Mouse (Mus musculus): ENCODE results near the gene Cep83. TPM values are rescaled to one million over a fixed set of nuclear protein-coding genes. Genes with fewer than 3 reads are reported as not detected.

Gene Cep83
- polyA plus RNA-seq, 1 experiment from 2014 or later: 25.9 TPM

DNA sequence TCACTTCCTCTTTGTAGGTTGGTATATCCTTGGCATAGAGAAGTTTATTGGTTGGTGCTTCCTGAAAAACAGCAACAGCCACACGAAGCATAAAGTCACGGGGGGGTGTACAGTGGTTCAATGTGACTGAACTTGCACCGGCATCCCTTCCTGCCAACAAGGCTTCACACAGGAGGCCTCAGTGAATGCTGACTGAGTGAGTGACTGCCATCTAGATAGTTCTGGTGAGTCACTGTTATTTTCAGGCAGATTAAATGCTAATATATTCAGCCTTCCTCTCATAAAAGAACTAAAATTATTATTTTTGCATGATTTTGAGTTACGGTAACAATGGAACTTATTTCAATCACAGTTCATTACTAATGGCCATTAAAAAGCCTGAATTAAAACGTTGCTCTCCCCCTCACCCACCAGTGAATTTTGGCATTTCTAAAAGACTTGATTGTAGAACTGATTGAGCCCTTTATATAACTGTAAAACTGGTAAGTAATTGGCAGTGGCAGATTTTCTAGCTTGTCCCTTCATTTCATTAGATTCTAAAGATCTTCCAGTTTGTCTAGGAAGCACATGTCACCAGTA is 106.3 kb downstream of the Cep83 start:
- Histone ChIP-seq H3K9ac (replicated peaks; ENCODE audit: low read depth, low read length) (no peak overlapping the region), H3K27ac (ENCODE audit: low read depth, low read length) (no peak overlapping the region), H3K27me3 (ENCODE audit: control insufficient read depth, insufficient read depth, low read length) (no peaks in the 10 kb centered on the region), H3K9me3 (ENCODE audit: control insufficient read depth, low read length) (no peaks in the 10 kb centered on the region), H3K4me3 (ENCODE audit: low read depth, low read length) (no peak overlapping the region), H3K4me2 (ENCODE audit: low read depth, low read length) (no peak overlapping the region), H3K4me1 (ENCODE audit: control insufficient read depth, insufficient read depth, low read length) (no peaks in the 10 kb centered on the region), H3K36me3 (ENCODE audit: control insufficient read depth, insufficient read depth, low read length) (peaks cover 13% of the 10 kb centered on the region; the same call in 1 of the 2 replicates)
- ATAC-seq (ENCODE audit: low read depth): no peak
- 89% methylated on average over 5 of the region's 5 CpGs for WGBS

DNA sequence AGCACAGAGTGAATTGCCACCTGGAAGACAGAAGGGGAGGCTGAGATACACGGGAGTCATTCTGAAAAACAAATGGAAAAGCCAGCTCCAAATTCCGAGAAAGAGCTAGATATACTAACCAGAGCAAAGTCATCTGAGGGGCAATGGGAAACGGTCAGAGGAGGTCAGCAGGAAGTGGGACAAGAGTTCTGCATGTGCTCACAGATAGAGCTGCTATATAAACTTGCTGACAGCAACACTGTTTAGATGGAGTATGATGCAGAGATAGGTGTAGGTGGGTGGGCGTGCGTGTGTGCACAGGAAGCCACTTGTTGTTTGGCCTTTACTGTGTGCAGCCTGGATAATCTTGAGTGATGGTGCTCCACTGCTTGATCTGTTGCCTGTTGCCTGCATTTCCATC is 109.7 kb downstream of the Cep83 start:
- WGBS: 81% methylated on average over 5 of the region's 5 CpGs
- H3K4me3 ChIP-seq (ENCODE audit: low read depth, low read length): no peak overlapping the region

DNA sequence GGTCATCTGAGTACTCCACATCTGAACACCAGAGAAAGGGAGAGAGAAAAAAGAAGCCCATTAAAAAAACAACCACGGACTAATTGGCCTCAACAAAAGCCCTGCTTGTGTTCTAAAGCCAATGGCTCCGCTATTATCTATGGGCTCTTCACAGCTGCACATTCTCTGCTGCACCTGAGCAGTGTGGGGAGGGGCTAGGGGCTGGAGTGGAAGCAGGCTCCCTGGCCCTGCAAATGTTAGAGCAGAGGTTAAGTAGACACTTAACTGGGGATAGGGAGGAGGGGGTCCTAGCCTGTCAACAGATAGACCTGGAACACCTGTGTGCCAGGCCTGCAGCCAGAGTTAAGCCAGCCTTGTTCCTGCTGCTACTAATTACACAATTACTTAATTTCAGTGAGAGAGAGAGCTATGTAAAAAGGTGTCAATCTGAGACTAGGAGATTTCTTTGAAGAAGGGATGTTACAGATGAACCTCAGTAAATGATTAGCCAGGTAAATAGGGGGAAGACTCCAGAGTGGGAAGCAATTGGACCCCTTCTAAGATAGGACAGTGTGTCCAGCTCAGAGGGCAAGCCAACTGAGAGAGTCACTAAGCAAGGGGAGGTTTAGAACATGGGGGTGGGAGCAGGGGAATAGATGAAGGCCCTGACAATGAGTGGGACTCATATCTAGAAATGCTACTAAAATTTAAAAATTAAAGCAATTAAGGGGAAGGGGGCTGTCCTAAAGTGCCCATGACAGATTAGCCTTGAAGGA is 111.2 kb downstream of the Cep83 start:
- Histone ChIP-seq H3K4me3 (ENCODE audit: low read depth, low read length) (no peak overlapping the region), H3K4me2 (ENCODE audit: low read depth, low read length) (no peak overlapping the region), H3K27ac (ENCODE audit: low read depth, low read length) (no peak overlapping the region), H3K4me1 (ENCODE audit: control insufficient read depth, insufficient read depth, low read length) (no peaks in the 10 kb centered on the region), H3K9me3 (ENCODE audit: control insufficient read depth, low read length) (no peaks in the 10 kb centered on the region), H3K36me3 (ENCODE audit: control insufficient read depth, insufficient read depth, low read length) (peaks cover 6% of the 10 kb centered on the region; the same call in 1 of the 2 replicates), H3K9ac (replicated peaks; ENCODE audit: low read depth, low read length) (no peak overlapping the region), H3K27me3 (ENCODE audit: control insufficient read depth, insufficient read depth, low read length) (no peaks in the 10 kb centered on the region)
- ATAC-seq (ENCODE audit: low read depth): 0 out of 2 replicates have a peak, but pooled peaks have one; percentile 46
- 16% methylated on average over 2 of the region's 2 CpGs for WGBS

More for the DNA sequence above, 109.7 kb downstream of the Cep83 start:
- no peak for ATAC-seq (ENCODE audit: low read depth)
- H3K36me3 ChIP-seq (ENCODE audit: control insufficient read depth, insufficient read depth, low read length): peaks cover 13% of the 10 kb centered on the region; the same call in 1 of the 2 replicates
- H3K9ac ChIP-seq (replicated peaks; ENCODE audit: low read depth, low read length): no peak overlapping the region
- H3K4me2 ChIP-seq (ENCODE audit: low read depth, low read length): no peak overlapping the region
- no peaks in the 10 kb centered on the region for H3K9me3 ChIP-seq (ENCODE audit: control insufficient read depth, low read length)
- H3K27me3 ChIP-seq (ENCODE audit: control insufficient read depth, insufficient read depth, low read length): no peaks in the 10 kb centered on the region
- no peaks in the 10 kb centered on the region for H3K4me1 ChIP-seq (ENCODE audit: control insufficient read depth, insufficient read depth, low read length)
- H3K27ac ChIP-seq (ENCODE audit: low read depth, low read length): no peak overlapping the region

DNA sequence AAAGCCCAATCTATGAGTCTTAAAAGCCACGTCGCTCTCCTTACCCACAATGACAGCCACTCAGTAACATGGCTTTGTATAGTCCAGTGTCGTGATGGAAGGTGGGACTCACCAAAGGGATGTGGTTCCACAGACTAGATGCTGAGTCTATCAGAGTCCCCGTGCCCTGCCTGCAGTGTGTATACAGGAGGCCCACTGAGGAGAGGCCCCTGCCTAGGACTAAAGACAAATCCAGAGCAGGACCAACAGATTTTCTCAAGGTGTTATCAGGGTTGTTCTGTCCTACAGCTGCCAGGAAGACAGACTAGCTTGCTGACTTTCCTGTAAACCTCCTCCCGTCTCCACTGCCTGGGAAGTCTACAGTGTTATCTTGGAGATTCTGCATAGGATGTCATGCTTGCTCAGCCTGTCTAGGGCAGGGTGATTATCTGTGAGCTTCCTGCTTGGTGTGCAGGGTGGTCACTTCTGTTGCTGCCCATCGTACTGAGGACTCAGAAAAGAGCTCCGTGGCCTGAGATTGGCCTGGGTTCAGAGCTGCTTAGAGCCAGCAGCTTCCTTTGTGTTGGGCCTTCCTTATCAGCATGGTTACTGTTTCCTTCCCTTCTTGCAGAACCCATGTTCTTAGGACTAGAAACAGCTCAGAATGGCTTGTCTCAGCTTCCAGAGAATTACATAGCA is 112.4 kb downstream of the Cep83 start:
- H3K4me1 ChIP-seq (ENCODE audit: control insufficient read depth, insufficient read depth, low read length): no peaks in the 10 kb centered on the region
- no peaks in the 10 kb centered on the region for H3K27me3 ChIP-seq (ENCODE audit: control insufficient read depth, insufficient read depth, low read length)
- H3K27ac ChIP-seq (ENCODE audit: low read depth, low read length): no peak overlapping the region
- H3K9me3 ChIP-seq (ENCODE audit: control insufficient read depth, low read length): no peaks in the 10 kb centered on the region
- no peak overlapping the region for H3K4me2 ChIP-seq (ENCODE audit: low read depth, low read length)
- WGBS: 86% methylated on average over 7 of the region's 7 CpGs
- H3K9ac ChIP-seq (replicated peaks; ENCODE audit: low read depth, low read length): no peak overlapping the region
- no peak overlapping the region for H3K4me3 ChIP-seq (ENCODE audit: low read depth, low read length)
- H3K36me3 ChIP-seq (ENCODE audit: control insufficient read depth, insufficient read depth, low read length): peaks cover 2% of the 10 kb centered on the region; the same call in 1 of the 2 replicates
- no peak for ATAC-seq (ENCODE audit: low read depth)

DNA sequence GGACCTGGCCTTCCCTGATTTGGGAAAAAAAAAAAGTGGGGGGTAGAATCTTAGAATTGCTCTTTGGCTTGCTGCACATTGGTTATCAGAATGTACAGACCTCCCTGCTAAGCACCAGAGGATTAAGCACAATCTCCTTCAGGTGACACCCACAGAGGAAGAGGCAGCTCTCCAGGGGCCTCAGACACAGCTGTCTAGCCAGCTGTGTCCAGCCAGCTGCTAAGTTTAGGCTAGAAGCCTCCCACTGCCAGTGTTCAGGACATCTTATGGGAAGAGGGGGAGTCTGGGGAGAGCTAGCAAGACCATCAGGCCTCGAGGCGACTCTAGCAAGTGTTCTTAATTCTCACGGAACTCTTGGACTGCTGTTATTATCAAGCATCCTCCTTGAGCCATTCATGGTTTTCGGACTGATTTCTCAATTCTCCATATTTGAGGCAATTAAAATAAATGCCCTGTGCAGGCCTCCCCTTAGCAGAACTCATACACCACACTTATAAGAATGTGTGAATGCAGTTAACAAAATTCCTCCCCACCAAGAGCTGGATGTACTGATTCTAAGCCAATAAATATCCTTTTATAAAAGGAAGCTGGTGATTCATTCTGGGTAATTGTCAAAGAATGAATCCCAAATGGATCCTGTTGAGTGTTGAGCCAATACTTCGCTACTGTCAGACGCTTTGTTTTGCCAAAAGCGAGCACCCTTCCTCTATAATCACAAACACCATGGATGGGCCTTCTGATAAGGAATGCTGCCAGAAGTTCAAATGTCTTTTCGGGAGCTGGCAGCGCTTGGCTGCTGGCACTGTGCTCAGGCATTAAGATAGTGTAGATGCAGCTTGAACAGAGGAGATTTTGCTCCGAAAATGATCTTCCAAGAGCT is 115.8 kb downstream of the Cep83 start:
- H3K4me3 ChIP-seq (ENCODE audit: low read depth, low read length): no peak overlapping the region
- ATAC-seq (ENCODE audit: low read depth): no peak
- no peaks in the 10 kb centered on the region for H3K4me1 ChIP-seq (ENCODE audit: control insufficient read depth, insufficient read depth, low read length)
- WGBS: 82% methylated on average over 10 of the region's 10 CpGs
- no peaks in the 10 kb centered on the region for H3K27me3 ChIP-seq (ENCODE audit: control insufficient read depth, insufficient read depth, low read length)
- H3K9ac ChIP-seq (replicated peaks; ENCODE audit: low read depth, low read length): no peak overlapping the region
- H3K9me3 ChIP-seq (ENCODE audit: control insufficient read depth, low read length): no peaks in the 10 kb centered on the region
- no peak overlapping the region for H3K4me2 ChIP-seq (ENCODE audit: low read depth, low read length)
- no peaks in the 10 kb centered on the region for H3K36me3 ChIP-seq (ENCODE audit: control insufficient read depth, insufficient read depth, low read length)
- H3K27ac ChIP-seq (ENCODE audit: low read depth, low read length): no peak overlapping the region

DNA sequence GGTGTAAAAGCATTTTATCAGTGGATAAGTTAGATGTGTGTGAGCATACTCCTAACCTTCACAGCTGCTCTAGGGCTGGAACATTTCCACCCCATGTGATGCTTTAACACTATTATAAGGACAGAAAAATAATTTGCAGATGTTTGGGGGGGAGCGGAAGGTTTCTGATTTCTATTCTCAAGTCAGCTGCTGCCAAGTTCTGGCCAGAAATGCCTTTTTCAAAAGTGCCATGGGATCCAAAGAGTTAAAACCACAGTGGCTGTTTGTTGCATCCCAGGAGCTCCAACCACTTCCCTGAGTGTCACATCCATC is 116.4 kb downstream of the Cep83 start:
- WGBS: 97% methylated on average over 1 of the region's 1 CpGs
- Histone ChIP-seq H3K27ac (ENCODE audit: low read depth, low read length) (no peak overlapping the region), H3K4me2 (ENCODE audit: low read depth, low read length) (no peak overlapping the region), H3K9me3 (ENCODE audit: control insufficient read depth, low read length) (no peaks in the 10 kb centered on the region), H3K36me3 (ENCODE audit: control insufficient read depth, insufficient read depth, low read length) (no peaks in the 10 kb centered on the region), H3K9ac (replicated peaks; ENCODE audit: low read depth, low read length) (no peak overlapping the region), H3K4me3 (ENCODE audit: low read depth, low read length) (no peak overlapping the region), H3K4me1 (ENCODE audit: control insufficient read depth, insufficient read depth, low read length) (no peaks in the 10 kb centered on the region), H3K27me3 (ENCODE audit: control insufficient read depth, insufficient read depth, low read length) (no peaks in the 10 kb centered on the region)
- no peak for ATAC-seq (ENCODE audit: low read depth)

DNA sequence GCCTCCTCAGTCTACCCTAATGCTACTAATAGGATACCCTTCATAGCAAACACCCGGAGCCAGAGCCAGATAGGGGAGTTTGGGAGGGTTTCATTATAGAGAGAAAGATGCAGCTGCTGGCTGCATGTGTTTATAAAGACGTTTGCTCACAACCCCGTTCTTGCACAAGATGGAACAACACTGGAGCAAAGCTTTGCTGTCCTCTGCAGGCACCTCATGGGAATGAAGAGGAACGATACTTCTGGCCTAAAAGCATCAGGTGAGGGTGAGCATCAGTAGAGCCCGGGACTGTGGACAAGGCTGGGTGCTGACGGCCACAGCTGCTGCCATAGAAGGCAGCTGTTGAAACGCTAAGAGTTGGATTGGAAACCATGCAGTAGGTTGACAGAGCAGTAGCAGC is 118.9 kb downstream of the Cep83 start:
- no peaks in the 10 kb centered on the region for H3K27me3 ChIP-seq (ENCODE audit: control insufficient read depth, insufficient read depth, low read length)
- H3K36me3 ChIP-seq (ENCODE audit: control insufficient read depth, insufficient read depth, low read length): no peaks in the 10 kb centered on the region
- WGBS: 81% methylated on average over 7 of the region's 7 CpGs
- H3K4me3 ChIP-seq (ENCODE audit: low read depth, low read length): no peak overlapping the region
- no peaks in the 10 kb centered on the region; the same call in 1 of the 2 replicates for H3K4me1 ChIP-seq (ENCODE audit: control insufficient read depth, insufficient read depth, low read length)
- no peak overlapping the region for H3K4me2 ChIP-seq (ENCODE audit: low read depth, low read length)
- ATAC-seq (ENCODE audit: low read depth): no peak
- H3K27ac ChIP-seq (ENCODE audit: low read depth, low read length): no peak overlapping the region
- no peak overlapping the region for H3K9ac ChIP-seq (replicated peaks; ENCODE audit: low read depth, low read length)
- H3K9me3 ChIP-seq (ENCODE audit: control insufficient read depth, low read length): no peaks in the 10 kb centered on the region

DNA sequence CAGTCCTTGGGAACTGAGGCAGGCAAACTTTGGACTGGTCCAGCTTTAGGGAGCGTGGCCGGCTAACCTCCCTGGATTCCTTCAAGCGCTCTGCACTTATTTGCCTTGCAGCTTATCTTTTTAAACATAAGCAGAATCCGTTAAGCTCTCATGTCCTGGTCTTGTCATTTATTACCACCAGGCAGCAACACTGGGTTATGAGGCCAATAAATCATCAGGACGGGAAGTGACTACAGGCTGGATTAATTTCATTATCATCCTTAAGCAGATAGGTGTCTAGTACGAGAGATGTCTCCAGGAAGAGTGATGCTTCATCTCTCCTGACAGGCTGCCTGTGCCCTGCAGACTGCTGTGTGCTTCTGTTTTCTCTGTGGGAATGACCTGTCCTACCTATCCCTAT is 119.8 kb downstream of the Cep83 start:
- H3K27ac ChIP-seq (ENCODE audit: low read depth, low read length): no peak overlapping the region
- H3K4me2 ChIP-seq (ENCODE audit: low read depth, low read length): no peak overlapping the region
- no peaks in the 10 kb centered on the region for H3K9me3 ChIP-seq (ENCODE audit: control insufficient read depth, low read length)
- no peak overlapping the region for H3K4me3 ChIP-seq (ENCODE audit: low read depth, low read length)
- H3K9ac ChIP-seq (replicated peaks; ENCODE audit: low read depth, low read length): no peak overlapping the region
- no peaks in the 10 kb centered on the region for H3K27me3 ChIP-seq (ENCODE audit: control insufficient read depth, insufficient read depth, low read length)
- WGBS: 51% methylated on average over 6 of the region's 6 CpGs
- peak; percentile 18; the same call in 1 of the 2 replicates for ATAC-seq (ENCODE audit: low read depth)
- H3K4me1 ChIP-seq (ENCODE audit: control insufficient read depth, insufficient read depth, low read length): no peaks in the 10 kb centered on the region; the same call in 1 of the 2 replicates
- no peaks in the 10 kb centered on the region for H3K36me3 ChIP-seq (ENCODE audit: control insufficient read depth, insufficient read depth, low read length)

All from neural tube, embryonic 14.5 days (tissue).